Mouse (Mus musculus) limb, embryonic 11.5 days (tissue): ENCODE measurements at regions not wholly inside any gene's neighbourhood (a gene's known extent, or its start where the extent isn't known, plus 50 kb on each side); places are given as distances from the start of the nearest gene placed in this dataset.

Experiments
- ATAC-seq: fragments of 200-750 bp; cut with Nextera tagmentation; 2 replicates; pipeline ENCODE4 v1.8.0; 2017; ENCODE audit warnings: low read depth; ENCODE audit not compliant: insufficient number of reproducible peaks, low FRiP score, low TSS enrichment
- DNase-seq: peaks from one replicate; pipeline ENCODE4 v3.0.0-alpha.2; 2015; ENCODE audit warnings: low spot score
- H3K27ac ChIP-seq: fragments of 300-500 bp; sonication (generic); replicated peaks from 2 replicates; pipeline ENCODE4 v1.5.1; 2014; ENCODE audit warnings: low read depth, mild to moderate bottlenecking, low read length
- H3K27me3 ChIP-seq: fragments of 300-500 bp; sonication (generic); 2 replicates; pipeline ENCODE4 v1.6.1; 2014; ENCODE audit warnings: mild to moderate bottlenecking, low read length, mixed read lengths; ENCODE audit not compliant: control insufficient read depth, insufficient read depth
- H3K36me3 ChIP-seq: fragments of 300-500 bp; sonication (generic); 2 replicates; pipeline ENCODE4 v1.6.1; 2014; ENCODE audit warnings: mild to moderate bottlenecking, low read length, moderate library complexity, mixed read lengths; ENCODE audit not compliant: control insufficient read depth, insufficient read depth
- H3K4me1 ChIP-seq: fragments of 300-500 bp; sonication (generic); 2 replicates; pipeline ENCODE4 v1.6.1; 2014; ENCODE audit warnings: low read length, mixed read lengths; ENCODE audit not compliant: control insufficient read depth, insufficient read depth
- H3K4me2 ChIP-seq: fragments of 300-500 bp; sonication (generic); 2 replicates; pipeline ENCODE4 v1.6.1; 2014; ENCODE audit warnings: low read depth, mild to moderate bottlenecking, moderate library complexity; ENCODE audit not compliant: severe bottlenecking
- H3K4me3 ChIP-seq: fragments of 300-500 bp; sonication (generic); 2 replicates; pipeline ENCODE4 v1.5.1; 2014; ENCODE audit warnings: low read depth, low read length
- H3K9ac ChIP-seq: fragments of 300-500 bp; sonication (generic); 2 replicates; pipeline ENCODE4 v1.6.1; 2014; ENCODE audit warnings: mild to moderate bottlenecking, low read length
- H3K9me3 ChIP-seq: fragments of 300-500 bp; sonication (generic); 2 replicates; pipeline ENCODE4 v1.6.1; 2016; ENCODE audit warnings: low read length; ENCODE audit not compliant: control insufficient read depth
- WGBS: fragments of 180-500 bp; shearing (Covaris S2); extraction: QIAGEN DNeasy Blood & Tissue Kit; methylation state at CpG from one replicate; pipeline ENCODE4 v1.1.7; 2014; 5-methylcytosine and 5-hydroxymethylcytosine counted together

DNA sequence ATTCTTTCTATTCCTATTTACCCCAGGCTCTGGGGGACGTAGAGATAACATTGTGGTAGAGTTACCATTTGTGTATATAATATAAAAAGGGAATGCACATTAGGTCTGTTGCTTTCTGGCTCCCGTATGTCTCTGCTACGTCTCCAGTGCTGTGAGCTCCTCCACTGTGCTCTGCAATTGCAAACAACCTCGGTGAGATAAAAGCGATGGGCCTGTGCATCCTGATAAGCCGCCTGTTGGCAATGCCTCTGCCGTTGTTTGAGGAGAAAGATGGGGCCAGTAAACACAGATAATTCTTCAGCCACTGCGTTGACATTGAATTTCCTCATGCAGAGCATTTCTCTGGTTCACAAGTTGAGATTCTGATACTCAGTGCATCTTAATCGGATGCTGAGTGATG lies 424.9 kb downstream of the Cbln4 start:
- Histone ChIP-seq H3K9me3 (no peaks in the 10 kb centered on the region), H3K36me3 (no peaks in the 10 kb centered on the region), H3K4me3 (no peak overlapping the region), H3K4me1 (no peaks in the 10 kb centered on the region), H3K27ac (no peak overlapping the region), H3K4me2 (no peak overlapping the region), H3K9ac (no peak overlapping the region), H3K27me3 (no peaks in the 10 kb centered on the region)
- DNase-seq (no peak), ATAC-seq (no peak)
- 75% methylated on average over 9 of the region's 9 CpGs for WGBS

DNA sequence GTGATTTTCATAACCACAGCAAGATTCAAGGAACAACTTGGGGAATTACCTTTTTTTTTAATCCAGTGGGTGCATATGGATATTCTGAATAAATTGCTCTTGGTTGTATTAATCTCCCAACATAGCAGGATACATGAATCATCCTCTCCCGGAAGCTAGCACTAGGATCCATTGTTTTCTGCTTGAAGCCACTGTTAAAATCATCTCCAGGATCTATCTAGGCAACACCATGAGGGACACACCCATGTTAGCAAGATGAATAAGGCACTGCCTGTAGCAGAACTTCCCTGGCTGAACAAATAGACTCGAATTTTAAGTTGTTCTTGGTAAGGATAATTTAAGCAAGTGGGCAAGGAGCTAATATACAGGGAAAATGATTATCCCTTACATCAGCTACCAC lies 427.8 kb downstream of the Cbln4 start:
- Histone ChIP-seq H3K9me3 (no peaks in the 10 kb centered on the region), H3K4me3 (no peak overlapping the region), H3K4me2 (no peak overlapping the region), H3K27ac (no peak overlapping the region), H3K4me1 (no peaks in the 10 kb centered on the region), H3K36me3 (no peaks in the 10 kb centered on the region), H3K27me3 (no peaks in the 10 kb centered on the region), H3K9ac (no peak overlapping the region)
- no peak for DNase-seq
- ATAC-seq: no peak
- 80% methylated on average over 2 of the region's 2 CpGs for WGBS

DNA sequence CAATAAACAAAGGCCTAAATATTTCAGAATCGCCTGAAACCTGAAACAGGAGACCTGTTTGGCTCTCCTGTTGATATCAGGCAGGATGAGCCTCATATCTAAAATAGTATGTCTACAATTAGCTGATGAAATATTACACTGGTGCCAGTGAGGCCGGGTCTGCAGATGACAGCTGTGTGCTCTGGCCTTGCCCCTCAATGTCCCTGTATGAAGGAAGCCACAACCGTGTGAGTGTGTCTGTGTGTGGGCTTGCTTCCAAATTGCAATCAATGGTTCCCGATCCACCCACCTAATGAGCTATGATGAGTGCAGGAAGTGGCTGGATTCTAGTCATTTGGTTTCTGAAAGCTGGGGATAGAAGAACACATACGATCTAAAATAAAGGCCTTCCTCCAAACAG lies 438.2 kb downstream of the Cbln4 start:
- 76% methylated on average over 5 of the region's 5 CpGs for WGBS

DNA sequence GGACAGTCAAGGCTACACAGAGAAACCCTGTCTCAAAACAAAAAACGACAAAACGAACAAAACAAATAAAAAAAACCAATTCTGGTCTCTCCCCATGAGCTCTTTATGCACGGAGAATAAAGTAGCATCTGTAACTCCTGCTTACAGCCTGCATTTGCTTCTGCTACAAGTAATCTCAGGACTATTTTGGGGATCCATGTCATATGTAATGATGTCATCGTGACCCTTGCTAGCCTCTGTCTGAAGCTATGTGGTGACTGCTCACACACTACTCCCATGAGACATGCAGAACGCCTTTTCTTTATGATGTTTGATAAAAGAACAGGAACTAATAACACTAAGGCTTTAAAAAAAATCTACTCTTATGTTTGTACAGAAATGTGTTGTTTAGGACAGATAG lies 448.0 kb downstream of the Cbln4 start:
- DNase-seq: no peak
- ATAC-seq: no peak
- no peaks in the 10 kb centered on the region for H3K4me1 ChIP-seq
- no peak overlapping the region for H3K4me2 ChIP-seq
- H3K4me3 ChIP-seq: no peak overlapping the region
- WGBS: 75% methylated on average over 5 of the region's 5 CpGs
- H3K9me3 ChIP-seq: no peaks in the 10 kb centered on the region
- no peak overlapping the region for H3K27ac ChIP-seq
- no peak overlapping the region for H3K9ac ChIP-seq
- H3K36me3 ChIP-seq: no peaks in the 10 kb centered on the region
- H3K27me3 ChIP-seq: no peaks in the 10 kb centered on the region

More for the DNA sequence above, 438.2 kb downstream of the Cbln4 start:
- H3K4me3 ChIP-seq: no peak overlapping the region
- H3K4me1 ChIP-seq: no peaks in the 10 kb centered on the region
- no peaks in the 10 kb centered on the region for H3K27me3 ChIP-seq
- H3K27ac ChIP-seq: no peak overlapping the region
- no peaks in the 10 kb centered on the region for H3K36me3 ChIP-seq
- no peak overlapping the region for H3K4me2 ChIP-seq
- DNase-seq: no peak
- H3K9me3 ChIP-seq: no peaks in the 10 kb centered on the region
- no peak for ATAC-seq
- H3K9ac ChIP-seq: no peak overlapping the region

DNA sequence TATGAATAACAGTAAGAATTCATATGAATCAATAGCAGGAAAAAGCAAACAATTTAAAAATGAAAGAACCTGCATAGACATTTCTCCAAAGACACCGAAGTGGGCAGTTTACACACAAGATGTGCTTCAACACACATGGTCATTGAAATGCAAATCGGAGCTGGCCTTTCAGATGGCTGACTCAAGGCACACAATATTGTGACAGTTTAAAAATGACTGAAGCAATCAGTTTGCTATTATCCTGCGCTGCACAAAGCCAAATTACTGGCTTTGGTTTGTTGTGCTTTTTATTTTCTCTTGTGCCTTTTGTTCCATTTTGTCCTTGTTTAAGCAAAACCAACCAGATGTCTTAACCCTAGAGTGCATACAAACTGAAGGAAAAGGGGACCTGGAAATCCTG lies 449.4 kb downstream of the Cbln4 start:
- Histone ChIP-seq H3K4me1 (no peaks in the 10 kb centered on the region), H3K36me3 (no peaks in the 10 kb centered on the region), H3K27ac (no peak overlapping the region), H3K9me3 (no peaks in the 10 kb centered on the region), H3K27me3 (no peaks in the 10 kb centered on the region), H3K4me2 (no peak overlapping the region), H3K4me3 (no peak overlapping the region), H3K9ac (no peak overlapping the region)
- DNase-seq (no peak), ATAC-seq (no peak)
- 83% methylated on average over 3 of the region's 3 CpGs for WGBS

DNA sequence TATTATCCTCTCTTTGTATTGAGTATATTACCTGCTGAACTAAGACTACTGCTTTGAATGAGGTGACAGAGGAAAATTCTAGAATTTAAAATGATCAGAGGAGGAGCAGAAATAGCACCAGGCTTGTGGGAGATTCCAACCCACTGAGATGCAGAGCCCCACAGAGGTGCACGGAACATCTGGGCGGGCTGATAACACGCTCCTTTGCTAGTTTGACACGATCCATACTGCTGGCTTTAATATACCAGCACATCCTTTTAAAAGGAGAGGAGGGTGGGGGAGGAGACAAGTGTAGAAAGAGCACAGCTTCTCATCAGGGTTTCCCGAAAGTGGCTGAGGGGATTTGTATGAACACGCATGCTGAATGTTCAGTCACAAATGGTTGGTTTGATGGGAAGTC lies 451.0 kb downstream of the Cbln4 start:
- H3K27ac ChIP-seq: no peak overlapping the region
- H3K9ac ChIP-seq: no peak overlapping the region
- H3K4me1 ChIP-seq: 0 out of 2 replicates have a peak, but pooled peaks cover 2% of the 10 kb centered on the region
- no peaks in the 10 kb centered on the region for H3K9me3 ChIP-seq
- no peak for DNase-seq
- no peaks in the 10 kb centered on the region for H3K27me3 ChIP-seq
- ATAC-seq: no peak
- H3K36me3 ChIP-seq: no peaks in the 10 kb centered on the region
- H3K4me2 ChIP-seq: no peak overlapping the region
- H3K4me3 ChIP-seq: no peak overlapping the region
- WGBS: 87% methylated on average over 6 of the region's 6 CpGs

DNA sequence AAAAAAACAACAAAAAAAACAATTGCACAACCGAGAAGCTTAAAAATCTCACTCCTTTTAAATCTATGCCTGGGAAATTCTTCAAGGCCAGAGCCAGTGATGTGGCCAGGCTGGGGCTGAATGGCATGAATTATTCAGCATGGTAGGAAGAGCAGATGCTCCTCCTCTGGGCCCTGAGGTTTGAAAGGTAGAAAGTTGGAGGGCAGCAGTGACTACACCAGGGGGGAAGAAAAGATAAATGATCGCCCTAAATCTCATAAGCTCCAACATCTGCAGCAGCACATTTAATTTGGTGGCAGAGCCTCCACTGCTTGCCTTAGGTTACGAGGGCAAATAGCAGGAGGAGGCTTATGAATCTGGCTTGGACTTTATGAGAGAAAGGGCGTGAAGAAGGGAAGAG lies 455.1 kb downstream of the Cbln4 start:
- Histone ChIP-seq H3K4me2 (no peak overlapping the region), H3K9me3 (no peaks in the 10 kb centered on the region), H3K36me3 (no peaks in the 10 kb centered on the region), H3K27ac (no peak overlapping the region), H3K4me1 (0 out of 2 replicates have a peak, but pooled peaks cover 2% of the 10 kb centered on the region), H3K4me3 (no peak overlapping the region), H3K9ac (no peak overlapping the region), H3K27me3 (no peaks in the 10 kb centered on the region)
- WGBS: 35% methylated on average over 4 of the region's 4 CpGs
- DNase-seq (no peak), ATAC-seq (no peak)

DNA sequence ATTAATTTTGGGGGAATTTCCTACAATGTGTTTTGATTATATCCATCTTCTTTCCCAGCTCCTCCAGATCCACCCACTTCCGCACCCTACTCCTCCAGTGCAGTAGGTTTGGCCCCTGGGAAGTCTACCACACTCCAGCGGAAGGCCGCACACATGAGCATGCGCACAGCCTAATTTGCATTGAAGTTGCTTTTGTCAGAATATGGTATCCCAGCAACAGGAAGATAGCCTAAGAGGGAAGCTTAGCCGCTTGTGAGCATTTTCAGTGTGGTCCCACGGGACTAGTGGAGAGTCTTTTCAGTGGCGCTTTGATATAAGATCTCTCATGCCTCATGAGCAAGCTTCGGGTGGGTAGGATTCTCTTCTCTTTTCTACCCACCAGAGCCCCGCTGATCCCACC lies 455.6 kb downstream of the Cbln4 start:
- H3K27me3 ChIP-seq: no peaks in the 10 kb centered on the region
- H3K4me1 ChIP-seq: 0 out of 2 replicates have a peak, but pooled peaks cover 2% of the 10 kb centered on the region
- H3K4me2 ChIP-seq: no peak overlapping the region
- no peak overlapping the region for H3K9ac ChIP-seq
- no peak overlapping the region for H3K4me3 ChIP-seq
- H3K27ac ChIP-seq: no peak overlapping the region
- 85% methylated on average over 9 of the region's 9 CpGs for WGBS
- ATAC-seq: no peak
- DNase-seq: no peak
- no peaks in the 10 kb centered on the region for H3K36me3 ChIP-seq
- no peaks in the 10 kb centered on the region for H3K9me3 ChIP-seq

DNA sequence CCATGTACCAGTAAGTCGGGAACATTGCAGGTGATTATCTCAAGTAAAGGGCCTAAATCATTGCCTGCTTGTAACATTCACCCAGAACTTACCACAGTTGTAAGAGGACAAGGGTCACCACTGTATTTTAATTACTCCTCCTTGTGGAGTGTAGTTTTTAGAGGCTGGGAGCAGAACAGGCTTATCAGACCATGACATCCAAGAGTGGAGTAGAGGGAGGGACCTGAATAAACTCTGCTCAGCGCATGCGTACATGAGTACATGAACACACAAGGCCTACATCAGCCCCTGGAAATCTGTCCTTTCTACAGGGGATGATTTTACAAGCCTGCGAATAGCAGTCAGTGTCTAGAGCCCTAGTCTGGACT lies 456.4 kb downstream of the Cbln4 start:
- no peaks in the 10 kb centered on the region for H3K36me3 ChIP-seq
- H3K9me3 ChIP-seq: no peaks in the 10 kb centered on the region
- WGBS: 94% methylated on average over 4 of the region's 4 CpGs
- ATAC-seq (no peak), DNase-seq (no peak)
- H3K9ac ChIP-seq: no peak overlapping the region
- no peak overlapping the region for H3K4me3 ChIP-seq
- H3K27me3 ChIP-seq: no peaks in the 10 kb centered on the region
- H3K4me2 ChIP-seq: no peak overlapping the region
- 0 out of 2 replicates have a peak, but pooled peaks cover 2% of the 10 kb centered on the region for H3K4me1 ChIP-seq
- H3K27ac ChIP-seq: no peak overlapping the region
